Mouse (Mus musculus) heart, postnatal 36 days (tissue): ENCODE results near the gene Pde6h. TPM values are rescaled to one million over a fixed set of nuclear protein-coding genes. Genes with fewer than 3 reads are reported as not detected.

Experiments
- DNase-seq, 2 experiments: peaks; one replicate each; pipeline ENCODE4 v3.0.0; 2021 to 2022
- intact Hi-C: fragments of 180-260 bp; cut with DNase I; formaldehyde crosslinking; loops from one replicate; pipeline ENCODE4 v1.15.1; 2025
- total RNA-seq, 2 experiments: library from RNA; stranded (reverse); gene quantifications; 2 replicates each; pipeline ENCODE4 v1.2.3; 2021

Pde6h gene
- total RNA-seq, 2 experiments from 2014 or later, result not detected

GRCm38 (mm10) chr6:136939326-136940187 is 15.9 kb downstream of the Pde6h start:
- intact Hi-C loops, result no loop called here
- DNase-seq, result no peak

GRCm38 (mm10) chr6:136940188-136940960 is 16.7 kb downstream of the Pde6h start:
- intact Hi-C loops, result no loop called here
- peak; percentile 15 to 30 for DNase-seq

DNA sequence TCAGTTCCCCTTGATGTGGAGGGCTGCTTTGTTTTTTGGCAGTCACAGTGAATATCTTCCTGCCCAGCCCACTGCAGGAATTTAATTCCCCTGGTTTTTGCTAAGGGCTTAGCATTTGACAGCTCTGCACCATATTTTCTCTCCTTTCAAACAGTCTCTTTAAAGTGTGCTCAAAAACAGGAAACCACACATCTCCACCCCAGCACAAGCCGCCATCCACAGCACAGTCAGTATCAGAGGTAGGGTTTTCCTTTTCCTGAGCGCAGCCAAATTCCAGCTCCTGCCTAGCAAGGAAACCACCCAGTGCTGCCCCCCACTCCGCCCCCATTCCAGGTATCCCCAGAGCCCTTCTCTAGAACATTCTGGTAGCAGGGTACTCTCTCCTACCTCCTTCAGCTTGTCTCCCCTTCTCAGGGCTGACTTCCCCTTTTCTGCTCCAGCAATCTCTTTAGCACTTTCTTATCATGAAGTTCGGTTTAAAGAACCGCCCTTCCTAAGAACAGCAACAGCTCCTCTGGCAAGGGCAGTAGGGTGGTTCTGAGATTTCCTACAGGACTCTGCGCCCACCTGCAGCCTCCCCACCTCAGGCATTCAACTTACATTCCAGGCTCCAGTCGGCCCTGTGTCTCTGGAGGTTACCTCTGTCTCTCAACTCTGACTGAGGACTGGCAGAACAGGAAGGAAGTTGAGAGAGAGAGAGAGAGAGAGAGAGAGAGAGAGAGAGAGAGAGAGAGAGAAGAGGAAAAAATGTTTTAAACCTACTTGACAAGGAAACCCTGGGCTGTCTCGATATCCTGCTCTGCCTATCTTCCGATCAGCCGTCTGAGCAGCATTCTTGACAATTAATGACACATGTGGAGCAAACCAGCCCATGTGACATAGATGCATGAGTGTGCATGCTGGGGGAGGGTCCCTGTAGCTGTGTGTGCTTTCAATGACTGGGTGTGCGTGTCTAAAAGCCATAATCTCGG is 17.7 kb downstream of the Pde6h start, which contains the start of gene Arhgdib:
Gene Arhgdib, minus strand, starts transcription at position 849 of the 971 bp plus-strand sequence.
- DNase-seq, result peak; percentile 45 to 69
- intact Hi-C loops, result no loop called here

- intact Hi-C loops, result no loop called here
- DNase-seq, result no peak
Observed at GRCm38 (mm10) chr6:136942280-136942679, 18.6 kb downstream of the Pde6h start.

GRCm38 (mm10) chr6:136943392-136943791 is 19.8 kb downstream of the Pde6h start:
- intact Hi-C loops, result no loop called here
- no peak for DNase-seq

- intact Hi-C loops, result no loop called here
- no peak for DNase-seq
Observed at GRCm38 (mm10) chr6:136944511-136944910, 20.9 kb downstream of the Pde6h start.

GRCm38 (mm10) chr6:136946241-136946640 is 22.6 kb downstream of the Pde6h start:
- no peak for DNase-seq
- intact Hi-C loops, result no loop called here

DNA sequence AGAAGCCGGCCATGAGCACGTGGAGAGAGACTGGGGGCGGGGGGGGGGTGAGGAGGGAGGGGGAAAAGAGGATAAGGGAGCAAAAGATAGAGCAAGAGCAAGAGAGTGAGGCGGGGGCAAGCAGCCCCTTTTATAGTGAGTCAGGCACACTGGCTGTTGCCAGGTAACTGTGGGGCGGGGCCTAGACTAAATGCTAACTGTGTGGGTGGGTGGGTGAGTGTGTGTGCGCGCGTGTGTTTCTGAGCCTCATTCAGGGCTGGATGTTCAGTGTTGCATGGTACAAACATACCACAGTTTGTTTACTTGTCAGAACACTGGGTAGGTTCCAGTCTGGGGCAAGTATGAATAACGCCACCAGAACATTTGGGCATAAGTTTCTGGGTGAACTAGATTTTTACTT is 23.3 kb downstream of the Pde6h start:
- intact Hi-C loops, result no loop called here
- no peak for DNase-seq

- intact Hi-C loops, result no loop called here
Observed at GRCm38 (mm10) chr6:136947716-136948115, 24.1 kb downstream of the Pde6h start.

GRCm38 (mm10) chr6:136950171-136950570 is 26.5 kb downstream of the Pde6h start:
- no peak for DNase-seq
- intact Hi-C loops, result no loop called here

More at GRCm38 (mm10) chr6:136947716-136948115, 24.1 kb downstream of the Pde6h start:
- DNase-seq, result no peak

DNA sequence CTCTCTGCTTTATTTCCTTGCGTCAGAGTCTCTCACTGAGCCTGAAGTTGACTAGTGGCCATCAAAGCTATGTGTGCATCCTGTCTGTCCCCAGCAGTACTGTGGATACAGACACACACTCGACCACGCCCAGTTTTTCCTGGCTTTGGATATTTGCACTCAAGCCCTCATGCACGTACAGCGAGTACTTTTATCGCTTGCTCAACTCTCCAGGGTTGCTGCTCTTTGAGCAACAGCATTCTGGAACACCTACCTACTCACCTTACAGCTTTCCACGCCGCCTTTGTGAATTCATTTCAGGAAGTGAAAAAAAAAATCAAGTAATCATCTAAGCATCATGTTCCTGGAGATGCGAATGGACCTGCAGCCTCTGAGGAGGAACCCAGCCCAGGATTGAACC is 29.3 kb downstream of the Pde6h start:
- intact Hi-C loops, result no loop called here
- DNase-seq, result no peak

- DNase-seq, result no peak
- intact Hi-C loops, result no loop called here
Observed at GRCm38 (mm10) chr6:136954192-136954591, 30.6 kb downstream of the Pde6h start.

GRCm38 (mm10) chr6:136954715-136955114 is 31.1 kb downstream of the Pde6h start:
- no peak for DNase-seq
- intact Hi-C loops, result no loop called here

- no peak for DNase-seq
- intact Hi-C loops, result no loop called here
Observed at GRCm38 (mm10) chr6:136955240-136955639, 31.6 kb downstream of the Pde6h start.

GRCm38 (mm10) chr6:136957062-136957461 is 33.4 kb downstream of the Pde6h start:
- intact Hi-C loops, result no loop called here
- DNase-seq, result no peak

DNA sequence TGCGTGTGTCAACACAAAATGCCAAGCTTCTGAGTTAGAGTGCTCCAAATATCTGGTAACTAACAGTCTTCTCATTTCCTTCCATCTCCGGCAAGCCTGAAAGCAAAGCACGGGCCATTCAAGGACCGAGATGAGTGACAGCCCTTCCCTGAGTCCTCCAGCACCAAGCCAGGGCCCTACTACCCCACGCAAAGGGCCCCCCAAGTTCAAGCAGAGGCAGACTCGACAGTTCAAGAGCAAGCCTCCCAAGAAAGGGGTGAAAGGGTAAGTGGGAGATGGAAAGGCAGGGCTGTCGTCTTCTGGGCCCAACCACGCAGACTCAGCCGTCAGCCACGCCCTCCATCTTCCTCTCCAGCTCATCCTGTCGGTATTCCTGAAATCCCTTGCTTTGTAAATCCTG is 35.5 kb downstream of the Pde6h start:
- no peak for DNase-seq
- intact Hi-C loops, result no loop called here

- DNase-seq, result no peak
- intact Hi-C loops, result no loop called here
Observed at GRCm38 (mm10) chr6:136962957-136963356, 39.3 kb downstream of the Pde6h start.

GRCm38 (mm10) chr6:136964609-136965510 is 41.2 kb downstream of the Pde6h start:
- intact Hi-C loops, result loop anchor here (5.0 kb wide), 2 partner anchors 43 to 103 kb away; partner anchors contain the start of genes Erp27 and Pde6h
- no peak for DNase-seq

DNA sequence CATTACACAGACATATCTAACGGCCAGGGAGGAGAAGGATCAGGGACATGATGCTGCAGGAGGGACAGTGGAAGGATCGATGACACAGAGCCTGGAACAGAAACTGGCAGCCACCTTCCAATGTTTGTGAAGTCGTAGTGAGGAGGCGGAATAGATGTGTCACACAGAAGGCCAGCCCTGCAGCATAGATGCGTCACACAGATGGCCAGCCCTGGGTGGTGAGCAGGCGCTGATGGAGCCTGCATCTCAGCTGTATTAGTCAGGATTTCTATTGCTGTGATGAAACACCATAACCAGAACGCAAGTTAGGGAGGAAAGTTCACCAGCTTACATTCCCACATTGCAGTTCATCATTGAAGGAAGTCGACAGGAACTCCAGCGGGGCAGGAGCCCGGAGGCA is 42.3 kb downstream of the Pde6h start:
- intact Hi-C loops, result loop anchor here (5.0 kb wide), 2 partner anchors 44 to 104 kb away; partner anchors contain the start of genes Erp27 and Pde6h
- no peak for DNase-seq
